Mouse (Mus musculus): ENCODE data around the gene Fjx1.

DNA sequence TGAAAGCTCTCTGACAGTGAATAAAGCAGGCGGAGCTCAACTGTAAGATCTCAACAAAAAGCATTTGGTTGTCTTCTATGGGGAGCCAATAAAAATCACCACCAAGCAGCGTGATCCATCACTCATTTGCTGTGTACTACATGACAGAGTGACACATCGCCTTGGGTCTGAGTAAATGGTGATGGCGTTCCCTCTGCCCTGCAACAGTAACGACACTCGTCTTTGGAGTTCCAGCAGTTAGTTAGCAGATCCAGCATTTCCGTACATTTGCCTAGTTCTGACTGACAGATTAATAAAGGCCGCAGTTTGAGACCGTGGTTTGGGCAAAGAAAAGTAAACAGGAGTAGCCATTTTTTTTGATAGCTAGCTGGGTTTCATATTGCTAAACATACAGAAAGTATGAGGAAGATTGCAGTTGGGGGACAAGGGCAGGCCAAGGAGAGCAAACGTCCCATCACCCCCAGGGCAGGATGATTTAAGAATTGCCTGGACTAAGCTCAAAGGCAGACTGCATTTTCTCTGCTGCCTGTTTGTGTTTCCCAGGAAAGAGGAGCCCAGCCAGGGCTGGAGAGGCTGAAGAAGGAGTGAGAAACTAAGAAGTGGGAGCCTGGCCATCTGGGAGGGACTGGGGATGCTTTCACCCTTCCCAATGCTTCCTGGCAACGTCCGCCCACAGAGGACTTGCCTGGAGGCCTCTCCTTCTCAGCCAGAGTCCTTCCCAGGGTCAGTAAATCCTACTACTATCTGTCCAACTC, 11.5 kb upstream of the Fjx1 start:
- TF ChIP-seq CTCF (IDR thresholded peaks at IDR 0.05; ENCODE audit: borderline replicate concordance, insufficient read depth, low read length) (no peak), POLR2A (IDR thresholded peaks at IDR 0.05; ENCODE audit: low read depth, low read length) (no peak)

Measured in embryonic fibroblast, embryonic 13.5 days (primary cell).